Mouse (Mus musculus): ENCODE results near the gene Fnbp1l.

DNA sequence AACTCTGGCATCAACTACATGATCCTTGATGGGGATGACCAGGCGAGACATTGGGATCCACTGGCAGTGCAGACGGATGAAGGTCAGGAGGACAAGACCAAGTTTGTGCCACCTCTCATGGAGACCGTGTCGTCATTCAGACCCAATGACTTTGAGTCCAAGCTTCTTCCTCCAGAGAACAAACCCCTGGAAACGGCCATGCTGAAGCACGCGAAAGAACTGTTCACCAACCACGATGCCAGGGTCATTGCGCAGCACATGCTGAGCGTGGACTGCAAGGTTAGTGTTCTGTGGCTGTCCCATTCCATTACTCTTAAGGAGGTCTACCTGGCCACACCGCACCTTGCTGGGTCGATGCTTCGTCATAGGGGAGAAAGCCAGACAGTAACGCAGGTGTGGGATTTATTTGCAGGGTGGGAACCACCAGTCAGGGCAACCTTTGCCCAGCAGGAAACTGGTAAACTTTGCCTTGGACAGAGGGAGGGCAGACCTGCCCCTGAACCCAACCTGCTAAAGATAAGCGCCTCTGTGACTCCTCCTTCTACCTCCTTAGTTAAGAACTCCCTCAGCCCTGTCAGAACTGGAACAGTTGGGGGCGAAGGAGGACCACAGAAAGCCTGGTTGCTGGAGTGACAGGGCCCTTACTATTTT, 106.7 kb downstream of the Fnbp1l start:
- TF ChIP-seq CTCF (IDR thresholded peaks at IDR 0.05; ENCODE audit: low read depth, low read length) (no peak), POLR2A (IDR thresholded peaks at IDR 0.05; ENCODE audit: insufficient read depth, low read length) (no peak)

All from ES-Bruce4 (cell line).